Mouse (Mus musculus) olfactory bulb, adult 2 months (tissue): ENCODE results near the gene Apc2. TPM values are rescaled to one million over a fixed set of nuclear protein-coding genes. Genes with fewer than 3 reads are reported as not detected.
A peak's percentile ranks its signal among the peaks of the same experiment; 100 is the strongest.

ENCODE experiments used
- H3K27ac ChIP-seq: fragments of 200-500 bp; 2 replicates; pipeline ENCODE4 v1.5.1; 2012; ENCODE audit warnings: low read depth, low read length; ENCODE audit not compliant: insufficient read depth
- H3K4me1 ChIP-seq: fragments of 200-500 bp; 2 replicates; pipeline ENCODE4 v1.6.1; 2012; ENCODE audit warnings: low read length; ENCODE audit not compliant: control insufficient read depth, insufficient read depth
- H3K4me3 ChIP-seq: fragments of 200-500 bp; 2 replicates; pipeline ENCODE4 v1.5.1; 2012; ENCODE audit warnings: mild to moderate bottlenecking, low read depth, low read length, moderate library complexity; ENCODE audit not compliant: insufficient read depth
- CTCF ChIP-seq: fragments of 200-500 bp; IDR thresholded peaks from 2 replicates; pipeline ENCODE4 v1.5.1; 2012; ENCODE audit warnings: low read depth, mild to moderate bottlenecking, low read length, moderate library complexity; ENCODE audit not compliant: insufficient read depth
- POLR2A ChIP-seq: fragments of 200-500 bp; IDR thresholded peaks from 2 replicates; pipeline ENCODE4 v1.6.1; 2012; ENCODE audit warnings: mild to moderate bottlenecking, low read depth, low read length, moderate library complexity; ENCODE audit not compliant: insufficient read depth
- WGBS: fragments of 180-500 bp; shearing (Covaris S2); methylation state at CpG from one replicate; pipeline ENCODE4 v1.1.7; 2018; 5-methylcytosine and 5-hydroxymethylcytosine counted together
- polyA plus RNA-seq: library from polyadenylated mRNA; stranded (reverse); fragments of >200 nt; gene quantifications from 2 replicates; pipeline ENCODE4 v1.2.4, GENCODE M21; 2012; ENCODE audit warnings: low replicate concordance; ENCODE audit not compliant: missing spikeins, insufficient read depth, insufficient read length

The Apc2 gene
- polyA plus RNA-seq, 1 experiment, result not detected

GRCm38 (mm10) chr10:80285222-80286070 lies 10.3 kb upstream of the Apc2 start:
- no peak overlapping the region for H3K27ac ChIP-seq
- WGBS, result 79% methylated on average over 9 of the region's 15 CpGs

DNA sequence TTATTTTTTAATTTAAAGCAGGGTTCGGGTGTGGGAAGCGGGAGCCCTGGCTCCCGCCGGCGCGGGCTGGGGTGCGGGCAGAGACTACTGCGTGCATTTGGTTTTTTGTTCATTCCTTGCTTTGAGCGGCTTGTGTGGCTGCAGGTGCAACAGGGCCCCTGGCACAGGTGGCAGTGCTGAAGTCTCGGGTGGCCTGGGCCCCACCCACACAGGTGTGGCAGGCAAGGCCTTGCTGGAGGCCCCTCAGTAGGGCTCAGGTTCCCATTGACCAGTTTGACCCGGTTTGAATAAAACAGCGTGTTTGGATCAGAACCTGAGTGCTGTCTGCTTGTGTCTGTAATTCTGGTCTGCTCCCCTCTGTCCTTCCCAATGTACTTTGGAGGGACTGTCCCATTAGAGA lies 7.7 kb upstream of the Apc2 start:
- TF ChIP-seq CTCF (no peak), POLR2A (no peak)
- H3K27ac ChIP-seq, result no peak overlapping the region
- 96% methylated on average over 12 of the region's 12 CpGs for WGBS

More at GRCm38 (mm10) chr10:80285222-80286070, 10.3 kb upstream of the Apc2 start:
- H3K4me1 ChIP-seq, result peaks cover 18% of the 10 kb centered on the region
- TF ChIP-seq POLR2A, result no peak
- TF ChIP-seq CTCF, result no peak
- H3K4me3 ChIP-seq, result no peak overlapping the region

GRCm38 (mm10) chr10:80288657-80289056 lies 7.1 kb upstream of the Apc2 start:
- 62% methylated on average over 8 of the region's 8 CpGs for WGBS
- no peak overlapping the region for H3K27ac ChIP-seq

More for the DNA sequence above, 7.7 kb upstream of the Apc2 start:
- Histone ChIP-seq H3K4me1 (peaks cover 2% of the 10 kb centered on the region), H3K4me3 (no peak overlapping the region)

GRCm38 (mm10) chr10:80292251-80293146 lies 3.3 kb upstream of the Apc2 start, which contains the start of gene Rps15:
Rps15 (plus strand) TSS chr10:80292453.
- Histone ChIP-seq H3K27ac (peak within 1 kb of the TSS; percentile 77; the same call in 1 of the 2 replicates), H3K4me3 (peak within 1 kb of the TSS; percentile 91), H3K4me1 (peaks cover 31% of the 10 kb centered on the region)
- TF ChIP-seq POLR2A (peak; percentile 92), CTCF (peak; percentile 46; the same call in 1 of the 2 replicates)
- WGBS, result under 1% methylated on average over 72 of the region's 72 CpGs

More at GRCm38 (mm10) chr10:80288657-80289056, 7.1 kb upstream of the Apc2 start:
- TF ChIP-seq POLR2A, result no peak
- TF ChIP-seq CTCF, result no peak
- H3K4me3 ChIP-seq, result no peak overlapping the region
- peaks cover 8% of the 10 kb centered on the region for H3K4me1 ChIP-seq

GRCm38 (mm10) chr10:80293325-80293724 lies 2.5 kb upstream of the Apc2 start:
- 11% methylated on average over 14 of the region's 14 CpGs for WGBS
- H3K4me1 ChIP-seq, result peaks cover 39% of the 10 kb centered on the region
- peak overlapping the region; percentile 91 for H3K4me3 ChIP-seq
- H3K27ac ChIP-seq, result no peak overlapping the region
- TF ChIP-seq CTCF, result no peak
- TF ChIP-seq POLR2A, result no peak

DNA sequence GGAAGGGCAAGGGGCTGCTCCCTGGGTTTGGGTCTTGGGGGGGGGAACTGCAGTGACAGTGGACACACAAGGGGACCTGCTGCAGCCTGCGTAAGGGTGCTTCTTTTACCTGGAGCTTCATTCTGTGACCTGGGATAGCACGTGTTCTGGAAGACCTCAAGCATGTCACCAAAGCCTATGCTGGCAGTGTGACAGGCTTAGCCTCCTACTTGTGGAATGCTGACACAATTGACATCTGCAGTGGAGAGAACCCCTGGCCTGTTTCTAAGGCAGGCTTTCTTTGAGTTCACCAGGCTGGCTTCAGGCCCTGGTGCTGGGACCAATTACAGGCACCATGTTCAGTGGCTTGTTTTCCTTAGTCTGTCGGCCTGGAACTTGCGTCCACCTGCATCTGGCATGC lies 1.5 kb upstream of the Apc2 start:
- no peak overlapping the region for H3K4me3 ChIP-seq
- H3K27ac ChIP-seq, result no peak overlapping the region
- 74% methylated on average over 4 of the region's 4 CpGs for WGBS
- TF ChIP-seq CTCF (no peak), POLR2A (no peak)
- H3K4me1 ChIP-seq, result peaks cover 43% of the 10 kb centered on the region

GRCm38 (mm10) chr10:80294788-80295303 lies 931 bp upstream of the Apc2 start:
- H3K27ac ChIP-seq, result no peak overlapping the region
- TF ChIP-seq POLR2A, result no peak
- no peak for TF ChIP-seq CTCF
- H3K4me3 ChIP-seq, result no peak overlapping the region
- H3K4me1 ChIP-seq, result peaks cover 47% of the 10 kb centered on the region
- WGBS, result 57% methylated on average over 7 of the region's 7 CpGs

DNA sequence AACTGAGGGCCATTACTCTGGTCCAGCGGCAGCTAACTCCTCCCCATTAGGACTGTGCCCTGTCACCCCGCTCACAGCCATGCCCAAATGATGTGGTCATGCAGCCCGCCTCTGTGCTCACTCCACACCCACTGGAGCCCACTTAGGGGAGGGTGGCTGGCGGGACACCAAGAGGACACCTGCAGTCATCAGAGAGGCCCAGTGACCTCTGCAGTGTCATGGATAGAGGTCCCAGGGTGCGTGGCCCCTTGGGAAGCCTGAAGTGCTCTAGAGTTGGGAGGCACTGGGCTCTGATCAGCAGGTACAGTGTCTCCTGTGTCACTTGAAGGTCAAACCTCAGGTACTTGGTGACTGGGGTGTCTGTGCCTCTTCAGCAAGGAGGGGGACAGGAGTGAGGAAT lies 1.0 kb downstream of the Apc2 start:
- H3K4me1 ChIP-seq, result peaks cover 64% of the 10 kb centered on the region

GRCm38 (mm10) chr10:80297526-80298133 lies 1.9 kb downstream of the Apc2 start:
- H3K27ac ChIP-seq, result no peak overlapping the region
- TF ChIP-seq POLR2A (no peak), CTCF (no peak)
- no peak overlapping the region for H3K4me3 ChIP-seq
- H3K4me1 ChIP-seq, result peaks cover 70% of the 10 kb centered on the region
- WGBS, result 45% methylated on average over 8 of the region's 8 CpGs

More for the DNA sequence above, 1.0 kb downstream of the Apc2 start:
- TF ChIP-seq POLR2A (no peak), CTCF (no peak)
- WGBS, result 78% methylated on average over 5 of the region's 5 CpGs
- Histone ChIP-seq H3K4me3 (peak overlapping the region; percentile 77), H3K27ac (peak overlapping the region; percentile 32)
